ENCODE assay signal across 8 mouse cellular contexts in genomic region chr11:117318202-117318601, GRCm38 (mm10).
DNase-seq lines count a peak whose midpoint lies in the region; ATAC-seq and TF ChIP-seq lines count a peak whose summit lies in the region.

No protein-coding gene starts in this region.

- H3K9ac ChIP-seq in heart, adult 2 months (ENCODE audit: low read depth, low read length) = no peak overlapping the region; the same call in 1 of the 2 replicates
- H3K9ac ChIP-seq in hindbrain, embryonic 12.5 days = no peak overlapping the region
- no peak overlapping the region for H3K9ac ChIP-seq in midbrain, embryonic 13.5 days (replicated peaks)

- no peaks in the 10 kb centered on the region for H3K9me3 ChIP-seq in hindbrain, embryonic 12.5 days (replicated peaks)
- H3K9me3 ChIP-seq in midbrain, embryonic 13.5 days = no peaks in the 10 kb centered on the region

- no peaks in the 10 kb centered on the region for H3K36me3 ChIP-seq in heart, adult 2 months (ENCODE audit: control insufficient read depth, insufficient read depth, low read length)
- no peaks in the 10 kb centered on the region for H3K36me3 ChIP-seq in hindbrain, embryonic 12.5 days
- H3K36me3 ChIP-seq in midbrain, embryonic 13.5 days = no peaks in the 10 kb centered on the region

- ATAC-seq in hindbrain, embryonic 12.5 days (ENCODE audit: low FRiP score) = 0 out of 2 replicates have a peak, but pooled peaks have one; percentile 8
- no peak; the same call in 1 of the 2 replicates for ATAC-seq in midbrain, embryonic 13.5 days

- no peak overlapping the region for H3K4me3 ChIP-seq in heart, adult 2 months
- no peak overlapping the region for H3K4me3 ChIP-seq in hindbrain, embryonic 12.5 days
- H3K4me3 ChIP-seq in midbrain, embryonic 13.5 days (replicated peaks) = no peak overlapping the region

- DNase-seq in heart, adult 2 months = no peak
- DNase-seq in heart, postnatal 4 days = no peak
- peak; percentile 49 for DNase-seq in R1 (ENCODE audit: low read depth, low spot score)
- DNase-seq in adrenal gland, postnatal 14 days = no peak
- DNase-seq in frontal cortex, postnatal 36 days (ENCODE audit: low spot score in 2 of 2) = no peak
- DNase-seq in right cerebral cortex, adult 2 months (ENCODE audit: low spot score in 2 of 2) = no peak

- 0 out of 2 replicates have a peak, but pooled peaks have one; percentile 10 for TF ChIP-seq CTCF in heart, adult 2 months (IDR thresholded peaks at IDR 0.05)

- no peak for TF ChIP-seq EP300 in heart, adult 2 months (IDR thresholded peaks at IDR 0.05; ENCODE audit: insufficient read depth, low read depth, low read length)

- no peak for TF ChIP-seq POLR2A in heart, adult 2 months (IDR thresholded peaks at IDR 0.05; ENCODE audit: insufficient read depth, low read depth, low read length)

- peak overlapping the region; percentile 73 for H3K27ac ChIP-seq in heart, adult 2 months
- H3K27ac ChIP-seq in hindbrain, embryonic 12.5 days = peak overlapping the region; percentile 91
- H3K27ac ChIP-seq in midbrain, embryonic 13.5 days = peak overlapping the region; percentile 75

- no peaks in the 10 kb centered on the region for H3K27me3 ChIP-seq in heart, adult 2 months (ENCODE audit: control insufficient read depth, insufficient read depth, low read length)
- H3K27me3 ChIP-seq in hindbrain, embryonic 12.5 days = no peaks in the 10 kb centered on the region
- no peaks in the 10 kb centered on the region for H3K27me3 ChIP-seq in midbrain, embryonic 13.5 days

- WGBS in heart, adult 2 months = 48% methylated on average over 3 of the region's 3 CpGs
- WGBS in hindbrain, embryonic 12.5 days = 19% methylated on average over 3 of the region's 3 CpGs
- 65% methylated on average over 3 of the region's 3 CpGs for WGBS in midbrain, embryonic 13.5 days

- intact Hi-C loops in heart, adult 2 months (cut with DNase I) = no loop called here

- H3K4me2 ChIP-seq in hindbrain, embryonic 12.5 days (replicated peaks) = no peak overlapping the region
- no peak overlapping the region for H3K4me2 ChIP-seq in midbrain, embryonic 13.5 days (replicated peaks)

- peaks cover 2% of the 10 kb centered on the region for H3K79me2 ChIP-seq in heart, adult 2 months (replicated peaks; ENCODE audit: control insufficient read depth, insufficient read depth, low read length)

- peaks cover 62% of the 10 kb centered on the region for H3K4me1 ChIP-seq in heart, adult 2 months (ENCODE audit: control insufficient read depth, insufficient read depth, low read length)
- peaks cover 65% of the 10 kb centered on the region for H3K4me1 ChIP-seq in hindbrain, embryonic 12.5 days
- peaks cover 47% of the 10 kb centered on the region for H3K4me1 ChIP-seq in midbrain, embryonic 13.5 days (replicated peaks)
